Comparison of ENCODE assay signal across 34 mouse cellular contexts in the genomic region with DNA sequence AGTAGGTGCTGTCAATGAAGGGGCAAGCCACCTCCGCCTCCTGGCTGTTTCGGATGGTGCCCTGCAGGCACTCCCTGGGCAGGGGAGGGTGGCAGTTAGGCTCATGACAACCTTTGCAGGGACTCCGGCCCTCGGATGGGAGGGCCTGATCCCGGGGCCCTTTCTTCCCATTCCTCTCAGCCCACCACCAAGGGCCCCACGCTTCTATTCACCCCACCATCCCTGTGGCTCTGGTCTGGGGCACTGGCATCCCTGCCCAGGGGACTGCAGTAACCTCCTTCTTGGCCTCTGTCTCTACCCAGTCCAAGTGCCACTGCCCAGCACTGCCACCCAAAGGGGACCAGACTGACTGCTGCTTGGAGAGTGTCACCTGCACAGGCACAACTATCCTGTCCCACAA. TPM values are rescaled to one million over a fixed set of nuclear protein-coding genes. Genes with fewer than 3 reads are reported as not detected.
"Had no signal": no experiment of that assay in that cellular context is flagged by ENCODE, and none has a peak within 500 bp of the region (broad histone marks: within the 10 kb centered on the region; RNA-seq: fewer than 3 reads in every experiment).

No protein-coding gene starts in this region.

- H3K9me3 ChIP-seq: heart, embryonic 10.5 days; heart, embryonic 12.5 days; heart, embryonic 13.5 days; heart, embryonic 15.5 days; hindbrain, embryonic 13.5 days; hindbrain, embryonic 15.5 days; intestine, embryonic 15.5 days; kidney, embryonic 15.5 days had no signal

- H3K27ac ChIP-seq: heart, embryonic 10.5 days; heart, embryonic 13.5 days; heart, embryonic 15.5 days; hindbrain, embryonic 13.5 days; hindbrain, embryonic 14.5 days; hindbrain, embryonic 15.5 days; hindbrain, postnatal 0 days; intestine, embryonic 15.5 days; kidney, embryonic 15.5 days; kidney, postnatal 0 days; layer of hippocampus, adult 2 months; left cerebral cortex, adult 2 months had no signal

- ATAC-seq: hindbrain, postnatal 0 days; intestine, embryonic 15.5 days; intestine, postnatal 0 days had no signal

- H3K9ac ChIP-seq: heart, embryonic 12.5 days; heart, embryonic 13.5 days; heart, embryonic 15.5 days; hindbrain, embryonic 13.5 days; hindbrain, embryonic 14.5 days; hindbrain, embryonic 15.5 days; intestine, embryonic 15.5 days; kidney, embryonic 15.5 days had no signal

- H3K4me3 ChIP-seq: heart, embryonic 10.5 days; heart, embryonic 12.5 days; heart, embryonic 13.5 days; heart, embryonic 15.5 days; hindbrain, embryonic 13.5 days; hindbrain, embryonic 15.5 days; intestine, embryonic 15.5 days; kidney, embryonic 15.5 days; layer of hippocampus, adult 2 months; left cerebral cortex, adult 2 months had no signal

- H3K27me3 ChIP-seq: heart, embryonic 12.5 days; heart, embryonic 13.5 days; heart, embryonic 15.5 days; hindbrain, embryonic 13.5 days; hindbrain, embryonic 15.5 days; intestine, embryonic 15.5 days; kidney, embryonic 15.5 days had no signal

- H3K4me1 ChIP-seq: heart, embryonic 10.5 days; heart, embryonic 12.5 days; heart, embryonic 13.5 days; heart, embryonic 15.5 days; hindbrain, embryonic 13.5 days; hindbrain, embryonic 15.5 days; intestine, embryonic 15.5 days; kidney, embryonic 15.5 days had no signal

- DNase-seq: heart, postnatal 10 days; heart, postnatal 14 days; heart, postnatal 36 days; heart, postnatal 4 days; kidney, adult 11 months; kidney, adult 18-20 months; kidney, adult 2 months; kidney, adult 8-10 months; kidney, adult 9 months; kidney, postnatal 10 days; kidney, postnatal 14 days; kidney, postnatal 25 days; kidney, postnatal 36 days; kidney, postnatal 4 days; layer of hippocampus, adult 9-11 months; layer of hippocampus, postnatal 36 days had no signal

- H3K4me2 ChIP-seq: heart, embryonic 11.5 days; heart, embryonic 12.5 days; heart, embryonic 13.5 days; heart, embryonic 15.5 days; hindbrain, embryonic 13.5 days; hindbrain, embryonic 14.5 days; hindbrain, embryonic 15.5 days; intestine, embryonic 15.5 days; kidney, embryonic 15.5 days had no signal

RNA-seq across cellular contexts. Expression of gene Nrsn2, which starts 54.2 kb away (rescaled TPM):
- total RNA-seq: heart, postnatal 10 days; heart, postnatal 14 days; heart, postnatal 25 days; heart, postnatal 36 days; heart, postnatal 4 days; hematopoietic stem cell, adult 5-6 weeks had no signal
- polyA plus RNA-seq: inflammation-experienced regulatory T-cells, adult 6 months had no signal
